Mouse (Mus musculus) hematopoietic stem cell, adult 5-6 weeks (primary cell): Measurements from ENCODE around the gene Dcps. TPM values are rescaled to one million over a fixed set of nuclear protein-coding genes. Genes with fewer than 3 reads are reported as not detected.

Source experiments
- ATAC-seq, 2 experiments: fragments of 125-278 bp in 1 of 2; replicated peaks in 1 of 2; 2 replicates each; pipeline ENCODE4 v1.8.0; 2016 to 2017; ENCODE audit warnings: inconsistent platforms in 2 of 2, mild to moderate bottlenecking in 2 of 2, moderate number of reproducible peaks in 2 of 2, low read depth in 1 of 2, moderate TSS enrichment in 1 of 2; ENCODE audit not compliant: low FRiP score in 2 of 2, poor library complexity in 2 of 2, severe bottlenecking in 2 of 2, insufficient read depth in 1 of 2, low TSS enrichment in 1 of 2
- total RNA-seq: library from RNA; stranded (forward); fragments of 172-1452, 232-1000 nt; gene quantifications from 2 replicates; pipeline ENCODE4 v1.2.3, GENCODE M21; 2017

Dcps gene
- total RNA-seq, 1 experiment from 2014 or later, result 48.6 TPM

GRCm38 (mm10) chr9:35187351-35187903 lies 11.6 kb upstream of the Dcps start:
- ATAC-seq, result no peak

GRCm38 (mm10) chr9:35186430-35186829 lies 10.6 kb upstream of the Dcps start:
- no peak for ATAC-seq

- peak; percentile 42 to 75; a peak in 3 of 4 replicates for ATAC-seq
Observed at GRCm38 (mm10) chr9:35183359-35183758, 7.5 kb upstream of the Dcps start.

GRCm38 (mm10) chr9:35182832-35183231 lies 7.0 kb upstream of the Dcps start:
- no peak for ATAC-seq

- no peak; a peak in 1 of 4 replicates for ATAC-seq
Observed at GRCm38 (mm10) chr9:35176124-35176659, 331 bp upstream of the Dcps start.

- ATAC-seq, result no peak
Observed at GRCm38 (mm10) chr9:35173331-35173730, 2.5 kb downstream of the Dcps start.

- no peak for ATAC-seq
Observed at GRCm38 (mm10) chr9:35170071-35170470, 5.8 kb downstream of the Dcps start.

GRCm38 (mm10) chr9:35166798-35167635 lies 8.8 kb downstream of the Dcps start:
- ATAC-seq, result no peak

GRCm38 (mm10) chr9:35166144-35166797 lies 9.6 kb downstream of the Dcps start:
- ATAC-seq, result peak; percentile 43 to 71; a peak in 2 of 4 replicates

GRCm38 (mm10) chr9:35164142-35164874 lies 11.6 kb downstream of the Dcps start:
- ATAC-seq, result no peak

GRCm38 (mm10) chr9:35163011-35163690 lies 12.7 kb downstream of the Dcps start:
- ATAC-seq, result no peak; a peak in 1 of 4 replicates

GRCm38 (mm10) chr9:35161721-35162120 lies 14.1 kb downstream of the Dcps start:
- no peak for ATAC-seq

GRCm38 (mm10) chr9:35160662-35161061 lies 15.2 kb downstream of the Dcps start:
- no peak for ATAC-seq

- ATAC-seq, result no peak
Observed at GRCm38 (mm10) chr9:35158477-35158876, 17.4 kb downstream of the Dcps start.

GRCm38 (mm10) chr9:35156862-35157261 lies 19.0 kb downstream of the Dcps start:
- no peak for ATAC-seq

GRCm38 (mm10) chr9:35156002-35156710 lies 19.7 kb downstream of the Dcps start:
- no peak for ATAC-seq
